Mouse (Mus musculus): Measurements from ENCODE around the gene Ccdc3. TPM values are rescaled to one million over a fixed set of nuclear protein-coding genes. Genes with fewer than 3 reads are reported as not detected.

Ccdc3 gene
- polyA plus RNA-seq, 1 experiment from 2014 or later: 1.8 TPM

GRCm38 (mm10) chr2:5199289-5199688 lies 61.7 kb downstream of the Ccdc3 start:
- DNase-seq (ENCODE audit: extremely low spot score, low spot score): no peak
- no peak overlapping the region for H3K4me3 ChIP-seq
- WGBS: 93% methylated on average over 17 of the region's 17 CpGs
- no peak overlapping the region for H3K27ac ChIP-seq
- no peaks in the 10 kb centered on the region for H3K27me3 ChIP-seq (ENCODE audit: poor library complexity, severe bottlenecking)
- no peaks in the 10 kb centered on the region for H3K9me3 ChIP-seq
- H3K4me1 ChIP-seq: no peaks in the 10 kb centered on the region
- H3K36me3 ChIP-seq (replicated peaks): no peaks in the 10 kb centered on the region

DNA sequence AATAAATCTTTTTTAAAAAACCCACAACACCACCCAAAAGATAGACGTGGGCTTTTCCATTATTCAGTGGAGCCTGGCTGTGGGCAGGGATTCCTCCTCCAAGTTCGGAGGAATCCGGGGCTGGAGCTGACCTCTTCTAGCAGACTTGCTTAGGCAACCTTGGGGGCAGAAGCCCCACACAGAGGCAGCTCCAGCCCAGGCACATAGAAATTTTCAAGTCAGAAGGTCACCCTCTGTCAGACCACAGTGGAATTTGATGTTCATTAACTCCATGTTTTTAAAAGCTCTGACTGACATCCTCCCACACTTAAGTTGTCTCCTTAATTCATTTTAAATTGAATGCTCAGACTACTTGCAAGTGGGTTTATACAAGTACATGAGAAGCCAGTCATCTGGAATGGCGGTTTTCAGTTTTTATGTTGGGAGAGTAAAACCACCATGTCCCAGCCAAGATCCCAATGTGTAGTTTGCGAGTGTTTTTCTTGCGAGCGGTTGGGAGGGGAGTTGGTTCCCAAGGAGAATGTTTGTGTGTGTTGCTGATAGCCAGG lies 63.3 kb downstream of the Ccdc3 start:
- Histone ChIP-seq H3K4me3 (no peak overlapping the region), H3K36me3 (replicated peaks) (no peaks in the 10 kb centered on the region), H3K27me3 (ENCODE audit: poor library complexity, severe bottlenecking) (no peaks in the 10 kb centered on the region), H3K4me1 (no peaks in the 10 kb centered on the region), H3K27ac (no peak overlapping the region), H3K9me3 (no peaks in the 10 kb centered on the region)
- 86% methylated on average over 7 of the region's 7 CpGs for WGBS
- DNase-seq (ENCODE audit: extremely low spot score, low spot score): no peak

DNA sequence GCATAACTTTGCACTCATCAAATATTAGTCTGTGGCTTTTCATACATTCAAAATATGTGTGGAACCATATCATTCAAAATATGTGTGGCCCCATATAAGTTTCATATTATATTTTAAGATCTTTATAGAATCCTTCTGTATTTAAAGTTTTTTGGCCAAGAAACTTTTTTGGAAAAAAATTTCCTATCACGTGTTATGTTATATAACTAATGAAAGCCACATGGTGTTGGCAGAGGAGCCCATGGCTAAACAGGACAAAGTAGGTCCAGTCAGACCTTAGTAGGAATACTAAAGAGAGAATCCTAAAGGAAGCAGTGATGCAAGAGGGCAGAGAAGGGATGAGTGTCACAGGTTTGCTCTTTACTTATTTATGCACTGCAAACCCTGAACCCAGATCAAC lies 65.6 kb downstream of the Ccdc3 start:
- Histone ChIP-seq H3K27me3 (ENCODE audit: poor library complexity, severe bottlenecking) (no peaks in the 10 kb centered on the region), H3K4me1 (no peaks in the 10 kb centered on the region), H3K4me3 (no peak overlapping the region), H3K9me3 (no peaks in the 10 kb centered on the region), H3K36me3 (replicated peaks) (no peaks in the 10 kb centered on the region), H3K27ac (no peak overlapping the region)
- WGBS: 90% methylated on average over 1 of the region's 1 CpGs
- no peak for DNase-seq (ENCODE audit: extremely low spot score, low spot score)

- H3K27me3 ChIP-seq (ENCODE audit: poor library complexity, severe bottlenecking): no peaks in the 10 kb centered on the region
- no peak overlapping the region for H3K27ac ChIP-seq
- H3K4me1 ChIP-seq: no peaks in the 10 kb centered on the region
- no peak for DNase-seq (ENCODE audit: extremely low spot score, low spot score)
- H3K36me3 ChIP-seq (replicated peaks): no peaks in the 10 kb centered on the region
- WGBS: 82% methylated on average over 1 of the region's 1 CpGs
- H3K4me3 ChIP-seq: no peak overlapping the region
- H3K9me3 ChIP-seq: no peaks in the 10 kb centered on the region
These were observed 67.4 kb downstream of the Ccdc3 start for GRCm38 (mm10) chr2:5204941-5205340.

DNA sequence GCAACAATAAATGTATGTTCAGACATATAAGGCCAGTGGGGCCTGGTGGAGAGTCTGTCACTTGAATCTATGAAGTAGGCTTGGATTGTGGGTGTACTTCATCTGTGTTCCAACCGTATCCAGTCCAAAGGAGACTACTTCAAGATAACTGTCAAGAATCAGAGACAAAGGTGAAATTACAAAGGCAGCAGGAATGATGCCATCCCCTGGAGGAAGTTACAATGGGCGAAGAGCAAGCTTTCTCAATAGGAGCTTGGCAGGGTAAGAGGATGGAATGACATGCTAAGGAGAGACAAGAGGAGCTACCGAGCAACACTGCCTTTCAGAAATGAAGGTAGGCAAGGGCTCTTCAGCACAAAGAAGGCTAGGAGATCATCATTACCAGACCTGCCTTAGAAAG lies 69.1 kb downstream of the Ccdc3 start:
- Histone ChIP-seq H3K36me3 (replicated peaks) (no peaks in the 10 kb centered on the region), H3K9me3 (no peaks in the 10 kb centered on the region), H3K4me1 (no peaks in the 10 kb centered on the region), H3K27ac (no peak overlapping the region), H3K27me3 (ENCODE audit: poor library complexity, severe bottlenecking) (no peaks in the 10 kb centered on the region), H3K4me3 (no peak overlapping the region)
- 84% methylated on average over 3 of the region's 3 CpGs for WGBS
- no peak for DNase-seq (ENCODE audit: extremely low spot score, low spot score)

GRCm38 (mm10) chr2:5214581-5214980 lies 77.0 kb downstream of the Ccdc3 start:
- no peaks in the 10 kb centered on the region for H3K9me3 ChIP-seq
- H3K27me3 ChIP-seq (ENCODE audit: poor library complexity, severe bottlenecking): no peaks in the 10 kb centered on the region
- no peak overlapping the region for H3K4me3 ChIP-seq
- no peaks in the 10 kb centered on the region for H3K4me1 ChIP-seq
- DNase-seq (ENCODE audit: extremely low spot score, low spot score): no peak
- no peak overlapping the region for H3K27ac ChIP-seq
- no peaks in the 10 kb centered on the region for H3K36me3 ChIP-seq (replicated peaks)
- 84% methylated on average over 1 of the region's 1 CpGs for WGBS

DNA sequence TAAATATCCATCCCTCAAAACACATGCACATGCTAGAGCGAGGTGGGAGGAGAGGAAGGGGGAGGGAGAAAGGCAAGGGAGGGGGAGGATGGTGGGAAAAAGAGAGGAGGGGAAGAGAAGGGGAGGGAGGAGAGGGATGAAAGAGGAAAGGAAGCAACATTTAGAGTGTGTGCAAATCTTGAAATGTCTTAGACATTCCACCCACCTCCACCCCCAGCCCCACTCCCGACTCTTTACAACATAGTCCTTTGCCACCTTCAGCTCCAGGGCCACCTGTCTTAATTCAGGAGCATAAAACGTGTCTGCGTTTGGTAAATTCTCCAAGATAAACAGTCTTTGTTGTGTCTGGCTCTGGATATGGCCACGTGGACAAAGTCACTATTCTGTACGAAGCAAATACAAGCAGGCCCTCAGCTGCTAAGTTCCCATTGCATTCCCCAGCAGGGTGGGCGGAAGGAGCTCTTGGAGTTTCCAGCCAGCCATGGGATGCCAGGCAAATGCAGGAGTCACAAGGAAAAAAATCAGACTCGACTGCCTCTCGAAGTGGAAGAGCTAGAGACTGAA lies 77.8 kb downstream of the Ccdc3 start:
- Histone ChIP-seq H3K4me1 (no peaks in the 10 kb centered on the region), H3K9me3 (no peaks in the 10 kb centered on the region), H3K4me3 (no peak overlapping the region), H3K36me3 (replicated peaks) (no peaks in the 10 kb centered on the region), H3K27ac (no peak overlapping the region), H3K27me3 (ENCODE audit: poor library complexity, severe bottlenecking) (no peaks in the 10 kb centered on the region)
- 85% methylated on average over 9 of the region's 9 CpGs for WGBS
- DNase-seq (ENCODE audit: extremely low spot score, low spot score): no peak

GRCm38 (mm10) chr2:5219206-5219605 lies 81.6 kb downstream of the Ccdc3 start:
- whole genome bisulfite sequencing: 94% methylated on average over 1 of the region's 1 CpGs
- Histone ChIP-seq H3K27me3 (ENCODE audit: poor library complexity, severe bottlenecking) (no peaks in the 10 kb centered on the region), H3K27ac (no peak overlapping the region), H3K36me3 (replicated peaks) (no peaks in the 10 kb centered on the region), H3K9me3 (no peaks in the 10 kb centered on the region), H3K4me1 (no peaks in the 10 kb centered on the region), H3K4me3 (no peak overlapping the region)
- no peak for DNase-seq (ENCODE audit: extremely low spot score, low spot score)

- H3K27ac ChIP-seq: no peak overlapping the region
- H3K27me3 ChIP-seq (ENCODE audit: poor library complexity, severe bottlenecking): no peaks in the 10 kb centered on the region
- no peaks in the 10 kb centered on the region for H3K36me3 ChIP-seq (replicated peaks)
- H3K9me3 ChIP-seq: no peaks in the 10 kb centered on the region
- DNase-seq (ENCODE audit: extremely low spot score, low spot score): no peak
- no peaks in the 10 kb centered on the region for H3K4me1 ChIP-seq
- WGBS: 91% methylated on average over 1 of the region's 1 CpGs
- H3K4me3 ChIP-seq: no peak overlapping the region
These were observed 82.3 kb downstream of the Ccdc3 start for GRCm38 (mm10) chr2:5219847-5220375.

- DNase-seq (ENCODE audit: extremely low spot score, low spot score): no peak
- H3K27ac ChIP-seq: no peak overlapping the region
- WGBS: 80% methylated on average over 2 of the region's 2 CpGs
- H3K36me3 ChIP-seq (replicated peaks): no peaks in the 10 kb centered on the region
- no peak overlapping the region for H3K4me3 ChIP-seq
- no peaks in the 10 kb centered on the region for H3K27me3 ChIP-seq (ENCODE audit: poor library complexity, severe bottlenecking)
- H3K9me3 ChIP-seq: no peaks in the 10 kb centered on the region
- H3K4me1 ChIP-seq: no peaks in the 10 kb centered on the region
These were observed 85.0 kb downstream of the Ccdc3 start for GRCm38 (mm10) chr2:5222571-5222970.

- DNase-seq (ENCODE audit: extremely low spot score, low spot score): no peak
- Histone ChIP-seq H3K9me3 (no peaks in the 10 kb centered on the region), H3K27ac (peak overlapping the region; percentile 1; the same call in 1 of the 2 replicates), H3K4me1 (peaks cover 4% of the 10 kb centered on the region; the same call in 1 of the 2 replicates), H3K36me3 (replicated peaks) (no peaks in the 10 kb centered on the region), H3K4me3 (no peak overlapping the region), H3K27me3 (ENCODE audit: poor library complexity, severe bottlenecking) (no peaks in the 10 kb centered on the region)
- WGBS: 70% methylated on average over 3 of the region's 3 CpGs
These were observed 99.4 kb downstream of the Ccdc3 start for GRCm38 (mm10) chr2:5236846-5237482.

GRCm38 (mm10) chr2:5237870-5238269 lies 100.3 kb downstream of the Ccdc3 start:
- WGBS: 93% methylated on average over 5 of the region's 5 CpGs
- no peak for DNase-seq (ENCODE audit: extremely low spot score, low spot score)
- no peak overlapping the region for H3K27ac ChIP-seq

GRCm38 (mm10) chr2:5239492-5239891 lies 101.9 kb downstream of the Ccdc3 start:
- no peak overlapping the region for H3K4me3 ChIP-seq
- no peaks in the 10 kb centered on the region for H3K27me3 ChIP-seq (ENCODE audit: poor library complexity, severe bottlenecking)
- 84% methylated on average over 4 of the region's 4 CpGs for WGBS
- H3K27ac ChIP-seq: no peak overlapping the region
- peaks cover 4% of the 10 kb centered on the region; the same call in 1 of the 2 replicates for H3K4me1 ChIP-seq
- no peak for DNase-seq (ENCODE audit: extremely low spot score, low spot score)
- no peaks in the 10 kb centered on the region for H3K9me3 ChIP-seq
- H3K36me3 ChIP-seq (replicated peaks): no peaks in the 10 kb centered on the region

More at GRCm38 (mm10) chr2:5237870-5238269, 100.3 kb downstream of the Ccdc3 start:
- H3K36me3 ChIP-seq (replicated peaks): no peaks in the 10 kb centered on the region
- H3K4me1 ChIP-seq: peaks cover 4% of the 10 kb centered on the region; the same call in 1 of the 2 replicates
- no peaks in the 10 kb centered on the region for H3K27me3 ChIP-seq (ENCODE audit: poor library complexity, severe bottlenecking)
- H3K4me3 ChIP-seq: no peak overlapping the region
- H3K9me3 ChIP-seq: no peaks in the 10 kb centered on the region
